Mouse (Mus musculus) layer of hippocampus, adult 11-12 months (tissue): ENCODE measurements around the gene Acad11.
A peak's percentile ranks its signal among the peaks of the same experiment; 100 is the strongest.

Experiments used
- DNase-seq: peaks from one replicate; pipeline ENCODE4 v3.0.0; 2022; ENCODE audit warnings: low spot score

The Acad11 gene

GRCm38 (mm10) chr9:104063244-104063961, at the start of gene Acad11:
Acad11 (plus strand) TSS chr9:104063377.
- peak; percentile 90 for DNase-seq

GRCm38 (mm10) chr9:104014526-104014925, 48.7 kb upstream of the Acad11 start:
- no peak for DNase-seq

- DNase-seq: no peak
Observed at GRCm38 (mm10) chr9:104021026-104021425, 42.2 kb upstream of the Acad11 start.

- DNase-seq: no peak
Observed at GRCm38 (mm10) chr9:104027186-104027585, 36.0 kb upstream of the Acad11 start.

- DNase-seq: no peak
Observed at GRCm38 (mm10) chr9:104029861-104030260, 33.3 kb upstream of the Acad11 start.

GRCm38 (mm10) chr9:104034231-104034630, 28.9 kb upstream of the Acad11 start:
- DNase-seq: no peak

GRCm38 (mm10) chr9:104034718-104035117, 28.5 kb upstream of the Acad11 start:
- DNase-seq: no peak

- DNase-seq: peak; percentile 79
Observed at GRCm38 (mm10) chr9:104035261-104036015, 27.7 kb upstream of the Acad11 start.

GRCm38 (mm10) chr9:104038266-104038665, 24.9 kb upstream of the Acad11 start:
- no peak for DNase-seq

GRCm38 (mm10) chr9:104039031-104039695, 24.0 kb upstream of the Acad11 start:
- no peak for DNase-seq

GRCm38 (mm10) chr9:104039742-104040141, 23.4 kb upstream of the Acad11 start:
- no peak for DNase-seq

GRCm38 (mm10) chr9:104040362-104040761, 22.8 kb upstream of the Acad11 start, which contains the start of gene Gm28305:
Gm28305 (plus strand) TSS chr9:104040662.
- no peak for DNase-seq

- DNase-seq: no peak
Observed at GRCm38 (mm10) chr9:104043676-104044075, 19.5 kb upstream of the Acad11 start.

GRCm38 (mm10) chr9:104051028-104051427, 12.1 kb upstream of the Acad11 start:
- DNase-seq: no peak

- peak; percentile 10 for DNase-seq
Observed at GRCm38 (mm10) chr9:104062430-104063243, 540 bp upstream of the Acad11 start, which contains the start of gene Uba5. Uba5 (minus strand) TSS chr9:104063134.

GRCm38 (mm10) chr9:104064571-104064970, 1.4 kb downstream of the Acad11 start:
- DNase-seq: no peak

GRCm38 (mm10) chr9:104070241-104070640, 7.1 kb downstream of the Acad11 start:
- DNase-seq: no peak

GRCm38 (mm10) chr9:104070863-104071604, 7.9 kb downstream of the Acad11 start:
- no peak for DNase-seq

- no peak for DNase-seq
Observed at GRCm38 (mm10) chr9:104075808-104076207, 12.6 kb downstream of the Acad11 start.

GRCm38 (mm10) chr9:104078780-104079179, 15.6 kb downstream of the Acad11 start:
- no peak for DNase-seq

GRCm38 (mm10) chr9:104079379-104079778, 16.2 kb downstream of the Acad11 start:
- DNase-seq: peak; percentile 48
